Mouse (Mus musculus): ENCODE measurements at regions not wholly inside any gene's neighbourhood (a gene's known extent, or its start where the extent isn't known, plus 50 kb on each side); places are given as distances from the start of the nearest gene placed in this dataset.

- TF ChIP-seq CTCF (IDR thresholded peaks at IDR 0.05; ENCODE audit: low read depth) (no peak), EP300 (IDR thresholded peaks at IDR 0.05; ENCODE audit: low read depth) (no peak)
Observed at GRCm38 (mm10) chr14:102811678-102812081, 170.8 kb downstream of the Kctd12 start.
